Mouse (Mus musculus): ENCODE results near the gene Ttc23.
A peak's percentile ranks its signal among the peaks of the same experiment; 100 is the strongest.

Ttc23 gene

GRCm38 (mm10) chr7:67646131-67646530, 1.1 kb upstream of the Ttc23 start:
- DNase-seq: no peak

- DNase-seq: no peak
Measured at GRCm38 (mm10) chr7:67648376-67648775, 1.2 kb downstream of the Ttc23 start.

DNA sequence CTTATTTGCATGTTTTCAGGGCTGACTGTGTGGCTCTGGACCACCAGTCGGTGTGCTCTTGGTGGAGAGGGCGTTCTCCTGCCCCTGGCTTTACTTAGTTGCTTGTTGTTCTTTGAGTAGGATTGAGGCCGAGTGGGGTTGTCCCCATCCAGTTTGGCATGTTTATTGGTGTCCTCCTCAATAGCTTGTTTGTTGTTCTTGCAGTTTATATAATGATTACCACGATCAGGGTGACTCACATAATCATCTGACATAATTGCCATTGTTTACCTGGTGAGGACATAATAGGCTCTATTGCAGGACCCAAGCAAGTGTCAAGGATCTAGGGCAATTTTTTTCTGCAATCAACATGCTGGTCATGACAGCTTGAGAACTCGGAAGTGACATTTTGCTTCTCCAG, 5.0 kb downstream of the Ttc23 start:
- no peak for DNase-seq

DNA sequence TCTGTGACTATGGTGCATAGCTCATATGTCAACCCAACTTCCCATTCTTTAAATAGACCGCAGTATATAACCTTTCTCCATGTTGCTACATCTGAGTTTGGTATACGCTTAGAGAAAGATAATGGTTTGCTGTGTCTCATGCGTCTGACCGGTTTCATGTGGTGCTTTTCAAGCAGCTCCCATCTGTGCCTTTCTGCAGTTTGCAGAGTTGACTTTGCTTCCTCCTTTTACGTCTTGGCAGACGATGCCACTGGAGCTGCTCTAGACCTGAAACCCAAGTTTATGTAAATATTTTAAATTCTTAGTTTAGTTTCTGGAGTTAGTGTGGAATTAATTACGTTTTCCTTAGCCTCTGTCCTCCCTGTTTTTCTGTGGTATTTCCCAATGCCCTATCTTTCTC, 7.5 kb downstream of the Ttc23 start:
- no peak for DNase-seq

DNA sequence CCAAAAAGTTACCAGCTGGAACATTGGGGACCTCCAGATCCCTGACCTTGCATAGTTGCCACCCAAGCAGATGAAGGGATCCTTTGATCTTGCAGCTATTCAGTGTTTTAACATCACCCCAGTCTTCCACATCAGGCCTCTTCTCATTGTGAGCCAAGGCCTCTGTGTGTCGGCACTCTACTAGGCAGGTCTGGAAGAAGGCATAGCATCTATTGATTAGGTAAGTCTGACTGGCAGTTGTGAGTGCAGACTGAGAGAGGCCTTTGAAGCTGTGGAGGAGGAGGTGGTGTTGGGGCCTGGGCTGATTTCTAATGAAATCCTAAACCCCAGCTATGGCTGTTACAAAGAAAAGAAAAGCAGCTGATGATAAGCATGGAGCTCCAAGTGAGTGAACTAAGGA, 8.0 kb downstream of the Ttc23 start:
- no peak for DNase-seq

DNA sequence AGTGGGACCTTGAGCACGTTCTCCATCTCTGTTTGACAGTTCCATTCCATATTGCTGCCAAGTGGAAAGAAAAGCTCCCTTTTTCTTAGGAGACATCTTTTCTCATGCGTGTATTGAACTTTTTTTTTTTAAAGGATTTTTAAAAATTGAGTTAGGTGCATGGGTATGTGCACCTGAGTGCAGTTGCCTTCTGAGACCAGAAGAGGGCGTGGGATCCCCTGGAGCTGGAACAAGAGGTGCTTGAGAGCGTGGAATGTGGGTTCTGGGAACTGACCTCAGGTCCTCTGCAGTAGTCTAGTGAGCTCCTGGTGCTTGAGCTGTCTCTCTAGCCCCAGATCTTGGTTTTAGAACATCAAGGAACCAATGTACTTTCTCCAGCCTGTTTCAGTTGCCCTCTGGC, 10.9 kb downstream of the Ttc23 start:
- no peak for DNase-seq

DNA sequence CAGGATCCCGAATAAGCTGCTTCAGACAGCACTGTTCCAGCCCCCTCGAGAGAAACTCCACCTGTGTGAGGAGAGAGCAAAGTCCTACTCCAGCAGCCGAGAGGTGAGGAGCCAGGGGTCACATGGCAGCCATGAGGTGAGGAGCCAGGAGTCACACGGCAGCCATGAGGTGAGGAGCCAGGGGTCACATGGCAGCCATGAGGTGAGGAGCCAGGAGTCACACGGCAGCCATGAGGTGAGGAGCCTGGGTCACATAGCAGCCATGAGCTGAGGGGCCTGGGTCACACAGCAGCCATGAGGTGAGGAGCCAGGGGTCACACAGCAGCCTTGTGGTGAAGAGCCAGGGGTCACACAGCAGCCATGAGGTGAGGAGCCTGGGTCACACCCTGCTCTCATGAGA, 15.2 kb downstream of the Ttc23 start:
- no peak for DNase-seq

DNA sequence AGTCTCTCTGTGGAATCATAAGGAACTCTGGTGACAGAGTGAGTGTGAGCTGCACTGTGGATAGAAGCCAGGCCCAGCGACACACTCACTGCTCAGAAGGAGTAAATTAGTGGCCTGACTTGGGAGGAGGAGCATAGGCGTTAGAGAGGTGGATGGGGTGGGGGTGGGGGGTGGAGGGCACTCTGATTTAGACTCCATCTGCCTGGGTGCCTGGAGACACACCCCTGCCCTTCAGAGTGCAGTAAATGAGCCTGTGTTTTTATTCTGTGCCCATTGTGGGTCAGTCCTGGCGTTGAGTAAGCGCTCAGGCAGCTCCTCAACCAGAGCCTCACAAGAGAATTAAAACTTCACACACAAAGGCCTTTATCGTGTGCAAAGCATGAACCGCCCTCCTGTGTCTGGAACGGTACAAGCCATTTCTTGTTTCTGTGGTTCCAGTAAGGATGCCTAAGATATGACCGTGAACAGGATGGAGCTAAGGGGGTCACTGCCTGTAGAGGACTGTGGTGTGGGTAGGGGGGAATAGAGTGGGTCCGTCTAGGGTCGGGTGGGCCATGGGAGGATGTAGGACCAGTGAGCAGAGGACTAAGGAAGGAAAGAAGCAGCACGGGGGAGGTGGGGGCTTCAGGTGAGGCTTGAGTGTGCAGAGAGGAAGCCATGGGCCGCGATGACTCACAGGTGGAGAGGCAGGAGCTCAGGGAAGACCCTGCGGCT, 16.9 kb downstream of the Ttc23 start:
- no peak for DNase-seq

DNA sequence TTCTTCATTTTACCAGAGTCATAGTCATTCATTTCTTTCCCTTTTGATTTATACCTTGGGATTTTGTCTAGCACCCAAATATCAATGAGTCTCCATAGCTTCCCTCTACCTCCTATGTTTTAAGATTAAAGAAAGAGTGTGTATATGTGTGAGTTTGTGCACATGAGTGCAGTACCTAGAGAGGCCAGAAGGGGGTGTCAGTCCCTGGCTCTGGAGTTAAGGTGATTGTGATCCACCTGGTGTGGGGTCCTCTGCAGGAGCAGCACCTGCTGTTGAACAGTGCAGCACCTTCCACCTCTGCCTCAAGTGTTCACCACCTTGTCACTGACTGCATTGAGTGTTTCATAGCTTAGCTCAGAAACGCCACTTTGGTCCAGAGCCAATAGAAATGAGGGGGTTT, 23.8 kb downstream of the Ttc23 start:
- no peak for DNase-seq

GRCm38 (mm10) chr7:67672650-67673049, 25.4 kb downstream of the Ttc23 start:
- peak; percentile 99 for DNase-seq

DNA sequence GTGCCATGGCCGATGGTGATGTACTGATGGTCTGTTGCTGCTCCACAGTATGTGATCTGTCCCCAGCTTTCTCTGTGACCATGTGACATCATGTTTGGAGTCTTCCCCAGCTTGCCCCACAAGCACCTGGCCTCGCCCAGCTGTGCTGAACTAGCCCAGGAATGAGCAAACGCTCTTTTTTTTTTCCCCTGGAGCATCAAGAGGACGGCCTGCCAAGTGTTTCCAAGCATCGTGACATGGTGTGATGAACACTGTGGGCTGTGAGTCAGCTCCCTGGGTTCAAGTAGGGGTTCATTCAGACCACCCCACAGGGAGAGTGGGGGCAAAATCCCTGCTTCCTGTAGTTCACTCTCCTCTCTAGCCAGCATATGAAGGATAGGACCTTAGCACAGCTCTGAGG, 26.4 kb downstream of the Ttc23 start:
- no peak for DNase-seq

DNA sequence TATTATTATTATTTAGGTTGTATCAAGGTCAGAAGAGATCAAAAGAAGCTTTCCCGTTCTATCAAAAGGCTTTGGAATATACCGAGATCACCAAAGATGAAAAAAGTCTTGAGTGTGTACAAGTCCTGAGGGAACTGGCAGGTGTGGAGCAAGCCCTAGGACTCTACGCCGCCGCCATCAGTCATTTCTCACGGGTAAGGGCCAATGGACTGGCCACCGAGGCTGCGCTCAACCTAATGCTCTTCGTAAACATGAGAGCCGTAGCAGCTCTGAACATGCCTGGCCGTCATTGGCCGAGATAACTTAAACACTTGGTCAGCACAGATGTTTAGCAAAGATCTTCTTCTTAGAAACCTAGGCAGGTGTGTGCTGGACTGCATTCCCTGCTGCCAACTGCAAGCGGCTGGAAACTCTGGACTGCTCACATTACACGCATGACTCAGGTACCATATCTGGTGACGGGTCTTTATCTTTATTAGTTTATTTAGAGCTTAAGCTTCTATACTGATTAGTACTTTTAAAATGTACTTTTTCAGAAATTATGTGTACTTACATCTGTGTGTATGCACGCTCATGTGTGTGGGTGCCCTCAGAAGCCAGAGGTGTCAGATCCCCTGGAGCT, 31.8 kb downstream of the Ttc23 start:
- no peak for DNase-seq

DNA sequence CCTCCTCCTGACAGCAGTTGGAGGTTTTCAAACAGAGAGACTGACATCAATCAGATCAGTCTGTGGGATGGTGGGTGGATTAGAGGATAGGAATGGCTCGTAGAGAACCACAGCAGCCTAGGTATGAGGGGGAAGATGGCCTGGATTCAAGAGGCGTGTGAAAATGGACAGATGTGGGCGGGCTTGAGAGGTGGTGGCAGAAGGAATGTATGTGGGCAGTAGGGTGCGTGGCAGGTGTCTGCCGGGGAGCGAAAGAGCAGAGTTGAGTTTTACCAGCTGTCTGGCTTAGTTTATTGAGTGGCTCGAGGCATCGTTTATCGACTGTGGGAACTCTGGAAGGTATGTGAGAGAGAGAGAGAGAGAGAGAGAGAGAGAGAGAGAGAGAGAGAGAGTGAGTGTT, 33.9 kb downstream of the Ttc23 start:
- DNase-seq: no peak

- DNase-seq: no peak
Measured at GRCm38 (mm10) chr7:67683006-67683405, 35.8 kb downstream of the Ttc23 start.

GRCm38 (mm10) chr7:67686545-67686944, 39.3 kb downstream of the Ttc23 start:
- no peak for DNase-seq

DNA sequence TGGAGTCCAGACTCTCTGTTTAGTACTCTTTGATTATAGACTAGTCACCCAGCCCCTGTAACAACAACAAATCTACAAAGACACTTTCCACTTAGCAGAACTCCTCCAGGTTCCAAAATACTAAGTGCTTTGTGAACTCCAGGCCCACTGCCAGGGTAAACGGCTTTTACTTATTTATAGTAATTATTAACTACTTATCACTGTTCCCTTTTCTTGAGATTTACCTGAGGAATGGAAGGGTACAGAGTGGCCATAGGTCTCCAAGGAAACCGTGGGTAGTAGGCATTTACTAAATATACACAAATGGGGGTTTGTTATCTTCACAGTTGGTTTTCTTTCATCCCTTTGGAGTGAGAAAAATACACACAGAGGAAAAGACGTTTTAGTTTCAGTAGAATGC, 41.1 kb downstream of the Ttc23 start:
- DNase-seq: peak; percentile 53

- DNase-seq: no peak
Measured at GRCm38 (mm10) chr7:67689793-67690192, 42.6 kb downstream of the Ttc23 start.

GRCm38 (mm10) chr7:67691036-67691435, 43.8 kb downstream of the Ttc23 start:
- no peak for DNase-seq

DNA sequence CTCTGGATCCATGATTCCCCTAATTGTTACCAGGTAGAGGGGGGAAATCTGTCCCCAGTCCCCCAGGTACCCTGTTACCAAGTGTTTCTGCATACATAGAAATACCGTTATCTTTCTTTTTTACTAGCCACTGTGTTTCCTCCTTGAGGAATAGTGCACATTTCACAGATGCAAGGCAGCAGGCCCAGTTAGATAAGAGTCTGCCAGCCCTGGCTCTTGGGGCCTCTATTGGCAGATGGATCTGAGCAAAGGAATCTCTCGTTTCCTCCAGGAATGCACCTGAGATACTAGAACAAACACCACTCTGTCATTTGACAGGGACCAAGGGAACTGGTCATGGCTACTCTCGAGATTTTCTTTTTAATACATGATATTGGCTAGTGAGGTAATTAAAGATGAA, 44.9 kb downstream of the Ttc23 start:
- DNase-seq: no peak

DNA sequence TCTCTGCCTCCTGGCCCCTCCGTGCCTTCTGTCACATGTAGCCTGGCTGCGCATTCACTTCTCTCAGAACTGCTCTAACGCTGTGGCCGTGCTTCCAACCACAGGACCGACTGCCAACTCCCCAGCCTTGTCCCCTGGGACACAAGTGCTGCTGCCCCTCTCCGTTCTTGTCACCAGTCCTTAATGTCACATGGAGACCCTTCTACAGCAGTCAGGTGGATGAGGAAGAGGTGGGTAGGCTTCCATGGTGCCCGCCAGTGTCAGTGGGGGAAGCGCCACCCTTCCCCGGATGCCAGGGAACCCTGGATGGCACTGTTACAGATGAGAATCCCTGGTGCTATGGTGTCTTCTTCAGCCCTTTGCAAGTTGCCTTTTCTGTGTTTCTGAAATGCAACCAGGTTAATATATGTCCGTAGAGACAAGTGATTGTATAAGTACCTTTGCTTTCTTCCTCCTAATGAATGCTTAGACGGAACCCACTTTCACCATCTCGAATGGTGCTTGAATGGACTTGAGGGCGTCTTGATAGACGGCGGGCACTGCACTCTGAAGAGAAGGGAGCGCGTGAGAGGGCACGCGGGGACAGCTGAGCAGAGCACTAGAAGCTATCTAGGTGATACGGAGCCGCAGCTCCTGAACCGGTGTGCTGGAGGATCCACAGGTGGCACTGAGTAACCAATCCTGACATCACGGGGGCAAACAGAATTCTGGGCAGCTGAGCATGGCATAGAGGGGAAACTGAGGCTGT, 45.8 kb downstream of the Ttc23 start:
- DNase-seq: no peak

DNA sequence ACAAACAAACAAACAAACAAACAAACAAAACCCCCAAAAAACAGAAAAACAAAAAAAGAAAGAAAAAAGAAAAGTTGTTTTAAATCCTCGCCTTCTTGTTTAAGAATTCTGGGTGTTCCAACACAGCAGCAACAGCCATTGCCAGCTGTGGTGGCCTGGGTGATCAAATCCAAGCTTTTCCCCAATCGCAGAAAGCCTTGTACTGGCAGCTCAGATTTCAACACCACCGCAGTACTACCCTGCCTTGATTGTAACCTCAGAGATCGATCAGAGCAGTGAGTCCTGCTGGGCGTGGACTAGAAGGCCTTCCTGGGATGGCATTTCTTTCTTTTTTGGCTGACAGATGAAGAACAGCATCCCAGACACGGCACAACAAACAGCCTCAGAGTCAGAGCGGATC, 48.7 kb downstream of the Ttc23 start:
- DNase-seq: no peak

DNA sequence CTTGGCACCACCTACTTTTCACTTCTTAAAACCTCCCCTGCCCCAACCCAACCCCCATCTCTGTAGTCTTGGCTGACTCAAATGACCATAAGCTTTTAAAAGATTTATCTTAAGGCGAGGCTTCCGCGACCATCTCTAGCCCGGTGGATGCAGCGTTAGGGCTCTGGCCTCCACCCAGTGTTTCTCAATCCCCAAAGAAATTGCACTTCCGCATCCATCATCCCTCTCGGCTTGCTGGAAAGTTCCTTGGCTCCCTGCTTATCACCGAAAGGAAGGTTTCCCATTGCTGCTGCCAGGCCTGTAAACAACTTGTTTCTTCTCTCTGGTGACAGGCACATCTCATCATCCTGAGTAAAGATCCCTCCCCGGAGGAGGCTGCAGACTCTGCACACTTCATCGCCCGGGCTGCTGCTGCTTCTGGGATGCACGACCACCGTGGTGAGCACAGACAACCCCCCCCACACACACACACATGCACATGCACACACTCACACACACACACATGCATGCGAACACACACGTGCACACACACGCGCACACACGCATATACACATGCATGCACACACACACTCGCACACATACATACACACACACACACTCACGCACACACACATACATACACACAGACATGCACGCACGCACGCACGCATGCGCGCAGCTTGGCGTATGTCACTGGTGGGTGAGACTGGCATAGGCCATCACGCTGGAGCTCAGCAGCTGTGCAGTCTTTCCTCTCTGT, 50.9 kb downstream of the Ttc23 start:
- DNase-seq: peak; percentile 64

- DNase-seq: no peak
Measured at GRCm38 (mm10) chr7:67699301-67699700, 52.1 kb downstream of the Ttc23 start.

- DNase-seq: peak; percentile 80
Measured at GRCm38 (mm10) chr7:67700846-67701245, 53.6 kb downstream of the Ttc23 start.
